Mouse (Mus musculus): ENCODE measurements around the gene Fpgs.

- no peak for TF ChIP-seq CTCF (conservative IDR thresholded peaks at IDR 0.05; ENCODE audit: low read length)
- TF ChIP-seq NANOG (IDR thresholded peaks at IDR 0.05; ENCODE audit: borderline replicate concordance, low read length) = no peak
- no peak for TF ChIP-seq POU5F1 (IDR thresholded peaks at IDR 0.05; ENCODE audit: borderline replicate concordance, low read length)
These were observed 34.1 kb downstream of the Fpgs start for GRCm38 (mm10) chr2:32669876-32670275.

Data from E14TG2a.4 (cell line).